Mouse (Mus musculus) stomach, postnatal 0 days (tissue): ENCODE measurements at regions not wholly inside any gene's neighbourhood (a gene's known extent, or its start where the extent isn't known, plus 50 kb on each side); places are given as distances from the start of the nearest gene placed in this dataset.

Experiments
- CTCF ChIP-seq: IDR thresholded peaks from 2 replicates; pipeline ENCODE4 v1.5.1; 2016; ENCODE audit warnings: antibody characterized with exemption, low read depth, mild to moderate bottlenecking, moderate library complexity
- EP300 ChIP-seq: optimal IDR thresholded peaks from 2 replicates; pipeline ENCODE3; 2016; ENCODE audit warnings: antibody characterized with exemption

- TF ChIP-seq EP300 (no peak), CTCF (no peak)
Measured at GRCm38 (mm10) chr8:8416092-8416701, 244.8 kb downstream of the Efnb2 start.
